Mouse (Mus musculus): Measurements from ENCODE around the gene Cldn12. TPM values are rescaled to one million over a fixed set of nuclear protein-coding genes. Genes with fewer than 3 reads are reported as not detected.

The Cldn12 gene
- polyA plus RNA-seq (2012; ENCODE audit: low replicate concordance) = 2.2 and 5.6 TPM in 2 replicates

DNA sequence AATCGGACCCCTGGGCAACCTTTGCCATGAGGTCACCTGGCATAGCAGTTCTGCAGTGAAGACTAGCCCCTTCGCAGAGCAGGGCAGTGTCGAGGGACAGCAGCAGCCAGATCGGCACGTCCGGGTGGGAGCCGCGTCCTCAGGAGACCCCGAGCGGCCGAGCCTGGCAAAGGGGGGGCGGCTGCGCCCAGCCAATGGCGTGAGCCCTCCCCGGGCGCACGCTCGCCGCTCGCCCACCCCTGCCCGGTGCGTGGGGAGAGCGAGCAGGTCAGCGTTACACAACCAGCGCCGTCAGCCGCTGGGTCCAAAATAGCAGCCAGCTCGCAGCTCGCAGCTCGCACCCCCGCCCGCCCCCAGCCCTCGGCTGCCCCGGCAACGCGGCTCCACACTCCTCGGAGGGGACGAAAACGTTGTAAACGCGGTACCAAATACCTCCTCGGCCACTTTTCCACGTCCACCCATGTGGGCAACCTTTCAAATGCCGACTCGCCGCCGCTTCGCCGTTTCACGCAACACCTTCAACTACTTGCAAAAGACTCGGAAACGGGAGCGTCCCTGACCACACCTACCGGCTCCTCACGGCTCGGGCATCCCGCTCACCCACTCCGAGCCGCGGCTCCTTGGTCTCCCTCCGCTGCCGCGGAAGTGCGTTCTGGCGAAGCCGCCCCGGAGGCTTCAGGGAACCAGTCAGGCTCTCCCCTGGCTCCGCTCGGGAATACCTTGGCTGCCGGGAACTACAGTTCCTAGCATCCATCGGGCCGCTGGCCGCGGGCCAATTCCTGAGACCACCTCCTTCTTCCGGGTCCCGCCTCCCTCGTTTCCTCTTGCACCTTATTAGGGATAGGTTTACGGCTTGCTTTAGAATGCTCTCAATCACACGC, at the start of gene Cldn12:
Cldn12 (minus strand) TSS at position 763 of the 881 bp plus-strand sequence.

DNA sequence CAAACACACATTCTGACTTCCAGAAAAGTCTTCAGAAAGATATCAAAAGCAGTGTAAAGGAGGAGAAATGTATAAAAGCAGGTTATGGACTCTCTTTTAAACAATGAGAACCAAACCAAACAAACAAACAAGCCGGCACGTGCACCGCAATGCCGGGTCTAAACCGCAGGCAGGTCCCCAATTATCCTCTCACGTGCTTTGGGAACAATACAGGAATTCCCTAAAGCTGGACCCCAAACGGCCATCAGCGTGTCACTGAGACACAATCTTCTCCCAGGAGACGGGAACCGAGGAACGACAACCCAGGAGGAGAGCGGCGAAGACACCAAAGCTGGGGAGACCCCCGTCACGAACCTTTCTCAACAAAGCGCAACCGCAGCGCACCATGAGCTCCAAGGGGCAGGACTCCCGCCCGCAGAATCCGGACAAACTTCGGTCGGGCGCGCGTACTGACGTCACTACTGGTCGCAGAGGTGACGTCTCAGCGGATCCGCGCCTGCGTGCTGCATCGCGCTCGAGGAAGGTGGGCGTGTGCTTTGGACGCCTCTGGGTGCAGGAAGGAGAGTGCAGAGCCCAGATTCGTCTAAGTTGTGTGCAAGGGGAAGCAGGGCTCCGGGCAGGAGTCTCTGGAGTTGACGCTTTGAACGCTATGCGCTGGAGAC, 44.5 kb upstream of the Cldn12 start, which contains the start of gene Gtpbp10:
Gtpbp10 (minus strand) TSS at position 460 of the 662 bp plus-strand sequence.

DNA sequence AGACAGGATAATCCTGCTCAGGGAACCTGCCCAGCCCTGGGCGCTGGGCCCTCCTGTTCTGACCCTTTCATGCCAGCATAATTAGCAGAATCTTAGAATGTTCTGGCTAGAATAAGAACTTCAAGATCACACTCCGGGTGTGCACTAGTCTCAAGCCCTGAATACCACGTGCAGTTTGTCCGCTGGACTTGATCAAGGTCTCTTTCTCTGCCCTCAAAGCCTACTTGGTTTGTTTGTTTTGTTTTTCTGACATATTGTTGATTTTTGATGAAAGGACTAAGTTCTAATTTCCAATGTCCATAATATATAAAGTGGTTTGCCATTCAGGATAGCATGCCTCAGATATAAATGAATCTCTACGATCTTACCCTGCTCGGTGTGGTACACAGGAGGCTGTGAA, 35.7 kb downstream of the Cldn12 start, which contains the start of gene 1700015F17Rik:
1700015F17Rik (minus strand) TSS at position 101 of the 400 bp plus-strand sequence.

Other genes with a start within 250 kb of the Cldn12 start
- 0.46 TPM in 1 of 2 replicates, not detected in the other for gene Cdk14, start 94.6 kb downstream of the Cldn12 start, polyA plus RNA-seq (2012; ENCODE audit: low replicate concordance)
- gene 1700015F17Rik, start 35.8 kb downstream of the Cldn12 start, polyA plus RNA-seq (2012; ENCODE audit: low replicate concordance) = not detected in 2 replicates
- gene Gtpbp10, start 44.6 kb upstream of the Cldn12 start, polyA plus RNA-seq (2012; ENCODE audit: low replicate concordance) = 0.11 and 1.5 TPM in 2 replicates
- not detected in 2 replicates for gene Gm8773, start 58.8 kb upstream of the Cldn12 start, polyA plus RNA-seq (2012; ENCODE audit: low replicate concordance)
- not detected in 2 replicates for gene Cfap69, start 149.3 kb upstream of the Cldn12 start, polyA plus RNA-seq (2012; ENCODE audit: low replicate concordance)
- gene Steap2, start 179.6 kb upstream of the Cldn12 start, polyA plus RNA-seq (2012; ENCODE audit: low replicate concordance) = 0.07 TPM in 1 of 2 replicates, not detected in the other
- gene Steap1, start 234.4 kb upstream of the Cldn12 start, polyA plus RNA-seq (2012; ENCODE audit: low replicate concordance) = not detected in 2 replicates